Mouse (Mus musculus): Measurements from ENCODE around the gene Fxyd1.

The Fxyd1 gene

GRCm38 (mm10) chr7:31053882-31054447 is 3.0 kb downstream of the Fxyd1 start:
- DNase-seq (ENCODE audit: extremely low read depth, low read depth, low spot score) = no peak

GRCm38 (mm10) chr7:31052636-31053434 is 4.2 kb downstream of the Fxyd1 start:
- DNase-seq (ENCODE audit: extremely low read depth, low read depth, low spot score) = no peak

- no peak for DNase-seq (ENCODE audit: extremely low read depth, low read depth, low spot score)
These were observed 4.8 kb downstream of the Fxyd1 start for GRCm38 (mm10) chr7:31052251-31052635.

GRCm38 (mm10) chr7:31051321-31052021 is 5.5 kb downstream of the Fxyd1 start, which contains the start of gene Fxyd7:
Gene Fxyd7 (minus strand): TSS chr7:31051467.
- DNase-seq (ENCODE audit: extremely low read depth, low read depth, low spot score) = no peak

GRCm38 (mm10) chr7:31050921-31051320 is 6.1 kb downstream of the Fxyd1 start:
- no peak for DNase-seq (ENCODE audit: extremely low read depth, low read depth, low spot score)

GRCm38 (mm10) chr7:31050487-31050886 is 6.5 kb downstream of the Fxyd1 start:
- no peak for DNase-seq (ENCODE audit: extremely low read depth, low read depth, low spot score)

- no peak for DNase-seq (ENCODE audit: extremely low read depth, low read depth, low spot score)
These were observed 7.1 kb downstream of the Fxyd1 start for GRCm38 (mm10) chr7:31049846-31050281.

- DNase-seq (ENCODE audit: extremely low read depth, low read depth, low spot score) = no peak
These were observed 7.7 kb downstream of the Fxyd1 start for GRCm38 (mm10) chr7:31049135-31049845.

- DNase-seq (ENCODE audit: extremely low read depth, low read depth, low spot score) = no peak
These were observed 14.5 kb downstream of the Fxyd1 start, which contains the start of gene Fxyd5 for GRCm38 (mm10) chr7:31042431-31042910. Gene Fxyd5 (minus strand): TSS chr7:31042481.

- no peak for DNase-seq (ENCODE audit: extremely low read depth, low read depth, low spot score)
These were observed 15.2 kb downstream of the Fxyd1 start for GRCm38 (mm10) chr7:31041662-31042315.

GRCm38 (mm10) chr7:31041023-31041407 is 16.0 kb downstream of the Fxyd1 start:
- no peak for DNase-seq (ENCODE audit: extremely low read depth, low read depth, low spot score)

- no peak for DNase-seq (ENCODE audit: extremely low read depth, low read depth, low spot score)
These were observed 16.5 kb downstream of the Fxyd1 start for GRCm38 (mm10) chr7:31040281-31041022.

GRCm38 (mm10) chr7:31039011-31039410 is 18.0 kb downstream of the Fxyd1 start:
- no peak for DNase-seq (ENCODE audit: extremely low read depth, low read depth, low spot score)

- DNase-seq (ENCODE audit: extremely low read depth, low read depth, low spot score) = no peak
These were observed 19.3 kb downstream of the Fxyd1 start for GRCm38 (mm10) chr7:31037675-31038074.

GRCm38 (mm10) chr7:31036917-31037316 is 20.1 kb downstream of the Fxyd1 start:
- no peak for DNase-seq (ENCODE audit: extremely low read depth, low read depth, low spot score)

GRCm38 (mm10) chr7:31035291-31035690 is 21.7 kb downstream of the Fxyd1 start:
- DNase-seq (ENCODE audit: extremely low read depth, low read depth, low spot score) = no peak

- DNase-seq (ENCODE audit: extremely low read depth, low read depth, low spot score) = no peak
These were observed 22.2 kb downstream of the Fxyd1 start for GRCm38 (mm10) chr7:31034789-31035188.

- DNase-seq (ENCODE audit: extremely low read depth, low read depth, low spot score) = no peak
These were observed 23.4 kb downstream of the Fxyd1 start for GRCm38 (mm10) chr7:31033409-31034165.

GRCm38 (mm10) chr7:31031731-31032130 is 25.3 kb downstream of the Fxyd1 start:
- no peak for DNase-seq (ENCODE audit: extremely low read depth, low read depth, low spot score)

Data from fat pad, adult 2 months (tissue).